Mouse (Mus musculus) mouse trophoblast stem cell (cell line): ENCODE data around the gene Nrxn2.

Experiments used
- in situ Hi-C, 2 experiments: fragments of 300-500 bp; cut with MseI, MboI; formaldehyde crosslinking; loops; 2 replicates in 1 of 2; 3 replicates in 1 of 2; pipeline ENCODE4 v1.15.1; 2025

Gene Nrxn2

DNA sequence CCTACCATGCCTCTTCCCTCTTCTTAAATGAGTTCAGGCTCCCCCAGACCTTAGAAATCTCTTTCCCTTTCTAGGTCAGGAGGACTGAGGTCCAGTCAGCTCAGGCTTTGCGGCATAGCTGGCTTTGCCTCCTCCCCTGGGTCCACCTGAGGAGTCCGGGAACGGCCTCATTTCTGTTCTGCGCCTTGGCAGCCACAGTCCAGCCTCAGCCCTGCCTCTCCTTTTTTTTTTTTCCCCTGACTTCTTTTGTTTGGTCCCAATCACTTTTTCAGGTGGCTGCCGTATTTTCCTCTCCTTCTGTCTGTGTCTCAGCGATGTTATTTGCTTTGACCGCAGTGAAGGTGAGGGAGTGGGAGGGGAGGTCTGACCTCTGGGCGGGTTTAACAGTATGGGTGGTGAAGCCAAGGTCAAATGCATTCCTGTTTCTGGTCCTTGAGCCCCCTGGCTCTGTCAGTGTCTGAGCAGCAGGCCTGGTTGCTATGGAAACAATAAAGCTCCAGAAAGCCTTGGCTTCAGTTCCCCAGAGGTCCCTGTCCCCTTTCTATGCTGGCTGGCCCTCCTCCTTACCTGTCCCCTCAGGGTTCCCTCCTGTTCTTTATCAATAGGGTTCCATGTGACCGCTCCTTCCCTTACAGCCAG is 34.3 kb downstream of the Nrxn2 start:
- in situ Hi-C loops, result no loop called here

DNA sequence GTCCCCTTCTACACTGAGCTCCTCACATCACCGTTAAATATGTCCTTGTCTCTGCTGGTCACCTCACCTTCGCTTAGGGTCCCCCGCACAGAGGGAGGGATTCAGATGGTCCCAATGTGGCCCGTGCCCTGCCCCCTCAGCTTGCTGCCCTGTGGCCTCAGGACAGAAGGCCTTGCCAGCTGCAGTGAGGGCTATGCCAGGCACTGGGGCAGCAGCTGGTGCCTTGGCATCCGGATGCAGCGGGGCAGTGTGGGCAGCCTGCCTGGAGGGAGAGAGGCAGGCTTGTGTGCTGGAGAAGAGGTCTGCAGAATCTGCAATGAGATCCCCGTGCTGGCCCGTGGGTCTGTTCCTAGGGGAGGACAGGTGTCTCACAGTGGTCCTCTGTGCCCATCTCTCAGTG is 34.8 kb downstream of the Nrxn2 start:
- in situ Hi-C loops, result no loop called here

DNA sequence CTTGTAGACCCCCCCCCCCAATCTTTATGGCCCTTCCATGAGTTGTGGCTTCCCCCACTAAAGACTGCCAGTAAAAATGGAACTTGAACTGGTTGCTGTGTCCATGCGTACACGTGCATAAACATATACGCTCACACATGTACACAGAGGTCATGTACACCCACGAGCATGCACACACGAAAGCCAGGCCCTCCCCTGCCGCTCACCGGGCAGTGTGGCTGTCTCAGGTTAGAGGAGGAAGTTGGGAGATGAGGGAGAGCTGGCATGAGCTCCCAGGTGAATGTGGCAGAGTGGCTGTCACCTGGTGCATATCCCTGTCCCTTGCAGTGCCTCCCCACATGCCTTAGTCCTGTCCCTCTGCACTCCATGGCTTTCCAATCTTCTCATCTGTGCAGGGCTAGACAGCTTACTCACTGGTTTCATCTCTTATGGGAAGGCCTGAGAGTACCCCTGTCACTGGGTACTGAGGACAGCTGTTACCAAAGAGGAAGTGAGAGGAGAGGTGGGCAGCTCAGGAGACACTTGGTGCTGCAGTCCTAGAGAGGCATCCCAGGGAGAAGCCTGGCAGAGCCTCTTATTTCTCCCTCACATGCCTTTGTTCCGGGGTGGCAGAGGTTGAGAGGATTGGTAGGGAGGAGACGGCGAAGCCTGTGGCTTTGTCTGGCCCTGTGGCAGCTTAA is 35.6 kb downstream of the Nrxn2 start:
- in situ Hi-C loops, result no loop called here

DNA sequence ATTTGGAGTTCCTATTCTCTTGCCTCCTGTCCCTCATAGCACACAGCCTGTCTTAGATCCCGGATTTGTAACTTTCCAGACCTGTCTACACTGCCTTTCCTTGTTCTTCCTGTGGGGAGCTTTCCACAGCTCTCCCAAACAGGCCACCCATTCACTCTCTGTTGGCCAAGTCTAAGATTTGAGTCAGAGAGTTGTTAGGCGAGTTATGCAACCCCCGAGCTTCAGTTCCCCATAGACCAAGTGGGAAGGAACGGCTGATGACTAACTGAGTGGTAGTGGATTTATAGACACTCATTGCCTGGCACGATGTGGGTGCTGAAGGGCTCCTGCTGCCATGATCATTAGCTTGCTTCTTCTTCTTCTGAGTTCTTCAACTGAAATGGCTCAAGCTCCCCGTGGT is 41.0 kb downstream of the Nrxn2 start:
- in situ Hi-C loops, result no loop called here

DNA sequence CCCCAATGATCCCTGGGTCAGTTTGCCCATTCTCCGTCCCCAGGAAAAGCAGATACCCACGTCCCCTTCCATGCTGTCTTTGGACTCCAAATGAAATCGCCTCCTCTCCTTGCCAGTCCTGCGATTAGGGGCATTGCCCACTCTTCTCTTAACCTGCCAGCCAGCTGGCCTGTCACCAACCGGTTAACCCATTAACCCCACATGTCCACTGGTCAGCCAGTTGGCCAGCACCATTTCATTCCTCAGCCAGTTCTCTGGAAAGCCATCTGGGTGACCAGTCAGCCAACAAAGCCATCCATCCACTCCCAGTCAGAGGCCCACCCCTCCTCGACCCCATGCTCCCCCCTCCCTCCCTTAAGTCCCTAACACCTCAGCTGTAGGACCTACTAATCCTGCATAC is 44.3 kb downstream of the Nrxn2 start:
- in situ Hi-C loops, result no loop called here

DNA sequence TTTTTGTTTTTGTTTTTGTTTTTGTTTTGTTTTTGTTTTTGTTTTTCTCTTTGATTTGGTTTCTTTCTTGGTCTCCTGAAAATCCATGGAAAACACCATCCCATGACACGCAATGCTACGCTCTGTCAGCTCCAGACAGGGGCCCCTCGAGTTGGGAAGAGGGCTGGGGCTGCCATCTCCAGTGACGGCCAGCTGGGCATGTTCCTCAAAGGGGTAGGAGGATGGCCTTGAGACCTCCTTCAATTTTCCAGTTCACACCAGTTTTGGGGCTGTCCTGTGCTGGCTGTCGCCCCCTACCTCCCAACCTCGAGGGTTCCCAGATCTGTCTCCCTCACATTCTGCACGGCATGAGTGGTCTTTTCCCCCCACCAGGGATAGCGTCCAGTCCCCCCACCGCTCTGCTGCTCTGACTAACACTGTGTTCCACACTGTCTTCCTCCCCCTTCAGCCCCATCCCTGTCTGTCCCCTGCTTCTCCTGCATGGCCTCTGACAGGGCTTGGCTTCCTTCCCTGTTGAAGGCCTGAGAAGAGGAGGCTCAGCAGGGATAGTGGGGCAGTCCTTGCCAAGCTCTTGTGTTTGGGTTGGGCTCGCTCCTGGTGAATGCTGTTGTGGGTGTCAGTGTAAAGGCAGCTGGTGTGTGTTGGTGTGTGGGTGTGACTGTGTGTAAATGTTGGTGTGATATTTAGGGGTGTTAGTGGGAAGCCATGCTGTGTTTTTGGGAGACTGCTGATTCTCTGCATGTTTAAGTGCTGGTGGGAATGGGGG is 46.0 kb downstream of the Nrxn2 start:
- in situ Hi-C loops, result no loop called here

DNA sequence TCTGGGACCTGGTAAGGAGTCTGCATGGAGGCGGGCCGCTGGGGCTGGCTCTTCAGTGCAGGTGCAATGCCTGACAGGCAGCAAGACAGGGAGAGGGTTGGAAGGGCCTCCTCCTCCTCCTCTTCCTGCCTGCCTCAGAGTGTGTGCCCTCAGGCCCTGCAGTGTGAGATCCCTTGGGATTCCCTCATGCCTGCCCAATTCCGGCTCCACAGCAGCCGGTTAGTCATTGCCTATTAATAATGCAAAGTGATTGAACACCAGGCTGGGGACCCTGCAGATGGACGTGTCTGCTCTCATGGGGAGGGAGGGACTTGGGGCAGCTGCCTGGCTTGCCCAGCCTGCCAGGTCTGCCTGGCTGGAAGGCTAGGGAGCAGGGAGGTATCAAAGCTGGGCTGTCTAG is 46.6 kb downstream of the Nrxn2 start:
- in situ Hi-C loops, result no loop called here

DNA sequence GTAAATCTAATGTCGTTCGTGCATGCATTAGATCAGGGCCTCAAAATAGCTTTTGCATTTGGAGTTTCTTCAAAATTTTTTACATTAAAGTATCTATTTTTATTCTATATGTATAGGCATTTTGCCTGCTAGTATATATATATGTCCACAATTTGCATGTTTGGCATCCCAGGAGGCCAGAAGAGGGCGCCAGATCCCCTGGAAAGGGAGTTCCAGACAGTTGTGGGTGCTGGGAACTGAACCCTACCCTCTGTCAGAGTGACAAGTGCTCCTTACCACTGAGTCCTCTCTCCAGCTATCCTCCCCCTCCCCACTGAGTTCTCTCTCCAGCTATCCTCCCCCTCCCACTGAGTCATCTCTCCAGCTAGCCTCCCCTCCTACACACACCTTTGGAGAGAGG is 48.4 kb downstream of the Nrxn2 start:
- in situ Hi-C loops, result no loop called here

DNA sequence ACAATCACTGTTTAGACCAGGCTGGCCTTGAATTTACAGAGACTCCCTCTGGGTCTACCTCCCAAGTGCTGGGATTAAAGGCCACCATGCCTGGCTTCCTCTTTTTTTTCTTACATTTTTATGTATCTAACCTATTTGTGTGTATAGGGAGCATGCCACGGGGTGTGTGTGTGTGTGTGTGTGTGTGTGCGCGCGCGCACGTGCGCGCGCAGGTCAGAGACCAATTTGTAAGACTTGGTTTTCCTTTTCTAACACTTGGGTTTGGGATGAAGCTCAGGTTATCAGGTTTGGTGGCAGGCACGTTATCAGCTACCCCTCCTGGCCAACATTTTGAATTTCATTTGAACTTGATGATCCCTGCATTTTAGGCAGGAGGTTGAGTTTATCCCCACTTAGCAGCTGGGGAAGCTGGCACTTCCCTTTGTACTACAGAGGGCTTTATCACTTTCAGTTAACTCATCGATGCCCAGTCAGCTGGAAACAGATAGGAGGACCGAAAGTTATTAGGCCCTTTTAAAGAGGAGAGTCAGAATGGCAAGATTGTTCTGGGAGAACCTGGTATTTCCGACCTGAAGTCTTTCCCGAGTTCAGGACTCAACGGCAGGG is 48.9 kb downstream of the Nrxn2 start:
- in situ Hi-C loops, result no loop called here

DNA sequence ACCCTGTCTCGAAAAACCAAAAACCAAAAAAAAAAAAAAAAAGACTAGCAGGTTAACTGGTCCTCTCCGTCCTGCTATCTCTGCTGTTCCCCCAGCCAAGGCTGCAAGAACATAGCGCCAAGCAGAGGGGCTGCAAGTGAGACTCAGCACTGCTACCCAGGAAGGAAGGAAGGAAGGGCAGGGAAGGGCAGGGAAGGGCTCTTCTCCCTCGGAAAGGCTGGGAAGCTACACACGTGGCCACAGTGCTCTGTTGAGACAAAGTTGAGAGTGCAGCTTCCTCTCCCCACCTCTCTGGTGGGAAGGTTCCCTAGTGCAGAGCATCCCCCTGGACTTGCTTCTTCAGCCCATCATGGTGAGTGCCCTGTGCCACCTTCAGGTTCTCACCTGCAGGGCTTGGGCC is 53.1 kb downstream of the Nrxn2 start:
- in situ Hi-C loops, result no loop called here

DNA sequence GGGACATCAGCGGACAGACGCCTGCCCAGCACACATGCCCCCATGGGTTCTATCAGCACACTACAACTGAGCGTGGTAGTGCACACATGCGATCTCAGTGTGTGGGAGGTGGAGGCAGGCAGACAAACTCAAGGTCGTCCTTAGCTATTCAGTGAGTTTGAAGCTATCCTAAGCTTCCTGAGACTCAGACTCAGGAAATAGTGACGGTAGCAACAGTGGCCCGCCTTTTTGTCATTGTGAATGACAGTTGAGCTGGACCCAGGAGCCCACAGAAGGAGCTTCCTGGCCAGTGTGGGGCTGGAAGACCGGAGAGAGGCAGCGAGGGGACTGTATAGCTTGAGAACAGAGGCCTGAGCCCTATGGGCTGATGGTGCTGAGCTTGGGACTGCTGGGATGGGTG is 54.3 kb downstream of the Nrxn2 start:
- in situ Hi-C loops, result no loop called here

DNA sequence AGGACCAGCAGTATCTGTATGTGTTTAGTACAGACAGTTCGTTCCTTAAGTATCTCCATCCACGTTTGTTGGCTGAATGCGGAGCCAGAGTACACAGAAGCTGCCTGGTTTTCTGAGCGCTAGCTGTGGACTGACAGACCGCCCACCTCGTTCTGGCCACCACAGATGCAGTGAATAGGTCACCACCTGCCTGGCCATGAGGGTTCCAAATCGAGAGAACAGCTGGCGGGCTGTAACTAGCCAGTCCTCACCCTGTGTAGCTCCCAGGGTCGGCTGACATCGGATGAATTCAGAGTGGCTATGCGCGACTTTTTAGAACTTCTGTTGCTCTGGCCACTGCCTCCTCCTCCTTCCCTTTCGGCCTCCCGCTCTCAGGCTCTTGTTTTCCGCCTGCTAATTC is 56.2 kb downstream of the Nrxn2 start:
- in situ Hi-C loops, result no loop called here

DNA sequence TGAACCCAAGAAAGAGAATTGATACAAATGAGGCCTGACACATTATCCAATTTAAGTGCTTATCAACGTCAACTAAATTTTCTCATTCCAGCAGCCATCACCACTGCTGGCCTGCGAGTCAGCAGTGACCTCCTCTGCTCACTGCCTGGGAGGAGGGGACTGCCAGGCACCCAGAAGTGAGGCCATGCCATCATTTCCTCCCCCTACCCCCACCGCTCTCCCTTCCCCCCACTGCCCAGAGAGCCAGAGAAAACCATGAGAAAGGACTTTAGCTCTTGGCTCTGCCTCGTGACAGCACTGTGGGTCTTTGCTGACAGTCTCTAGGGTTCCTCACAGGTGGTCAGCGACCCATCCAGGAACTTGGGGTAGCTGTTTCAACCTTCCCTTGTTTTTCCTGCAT is 56.6 kb downstream of the Nrxn2 start:
- in situ Hi-C loops, result no loop called here

DNA sequence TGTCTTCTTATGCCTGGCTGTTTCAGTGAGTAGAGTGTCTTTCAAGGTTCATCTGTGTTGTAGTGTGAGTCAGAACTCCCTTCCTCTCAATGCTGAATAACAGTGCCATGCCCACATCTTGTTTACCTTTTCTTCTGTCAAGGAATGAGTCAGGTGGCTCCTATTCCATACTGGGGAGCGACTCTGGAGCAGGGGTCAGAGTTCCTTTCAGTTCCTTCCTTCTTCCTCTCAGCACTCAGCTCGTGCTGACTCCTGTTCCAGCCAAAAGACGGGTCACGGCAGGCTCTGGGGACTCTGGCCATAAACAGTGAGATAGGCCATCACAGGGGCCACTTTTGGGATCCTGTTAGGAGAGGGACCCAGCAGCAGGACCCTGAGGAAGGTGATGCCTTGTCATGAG is 58.5 kb downstream of the Nrxn2 start:
- in situ Hi-C loops, result no loop called here

DNA sequence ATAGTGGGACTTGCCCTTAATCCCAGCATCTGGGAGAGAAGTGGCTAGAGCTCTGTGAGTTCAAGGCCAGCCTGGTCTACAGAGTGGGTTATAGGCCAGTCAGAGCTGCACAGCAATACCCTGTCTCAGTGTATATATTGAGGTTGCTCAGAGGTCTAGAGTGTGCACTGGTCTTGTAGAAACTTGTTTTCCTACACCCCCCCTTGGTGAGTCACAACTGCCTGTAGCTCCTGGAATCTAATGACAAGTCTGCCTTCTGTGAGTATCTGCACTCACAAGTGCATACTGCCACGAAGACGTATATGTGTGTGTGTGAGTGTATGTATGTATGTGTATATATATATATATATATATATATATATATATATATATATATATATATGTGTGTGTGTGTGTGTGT is 60.0 kb downstream of the Nrxn2 start:
- in situ Hi-C loops, result no loop called here

DNA sequence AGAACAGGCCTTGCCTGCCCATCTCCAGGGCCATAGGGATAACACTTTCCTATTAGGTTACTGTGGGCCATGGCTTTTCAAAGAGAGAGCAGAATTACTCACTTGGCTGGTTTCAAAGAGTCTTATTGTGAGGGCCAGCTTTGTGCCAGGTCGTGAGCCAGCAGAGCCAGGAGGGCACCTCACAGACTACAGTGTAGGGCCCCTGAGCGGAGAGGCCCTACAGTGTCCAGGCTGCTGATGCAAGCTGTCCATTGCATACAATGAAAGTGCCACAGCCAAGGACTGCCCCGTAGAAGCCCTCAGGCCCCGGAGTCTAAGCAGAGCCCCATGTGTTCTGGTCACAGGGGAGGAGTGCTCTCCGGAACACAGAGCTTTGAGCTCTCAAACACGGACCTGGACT is 64.4 kb downstream of the Nrxn2 start:
- in situ Hi-C loops, result loop anchor here in 1 of 2 experiments (10.0 kb wide), 1 partner anchor 92 kb away; no protein-coding TSS in a partner anchor

DNA sequence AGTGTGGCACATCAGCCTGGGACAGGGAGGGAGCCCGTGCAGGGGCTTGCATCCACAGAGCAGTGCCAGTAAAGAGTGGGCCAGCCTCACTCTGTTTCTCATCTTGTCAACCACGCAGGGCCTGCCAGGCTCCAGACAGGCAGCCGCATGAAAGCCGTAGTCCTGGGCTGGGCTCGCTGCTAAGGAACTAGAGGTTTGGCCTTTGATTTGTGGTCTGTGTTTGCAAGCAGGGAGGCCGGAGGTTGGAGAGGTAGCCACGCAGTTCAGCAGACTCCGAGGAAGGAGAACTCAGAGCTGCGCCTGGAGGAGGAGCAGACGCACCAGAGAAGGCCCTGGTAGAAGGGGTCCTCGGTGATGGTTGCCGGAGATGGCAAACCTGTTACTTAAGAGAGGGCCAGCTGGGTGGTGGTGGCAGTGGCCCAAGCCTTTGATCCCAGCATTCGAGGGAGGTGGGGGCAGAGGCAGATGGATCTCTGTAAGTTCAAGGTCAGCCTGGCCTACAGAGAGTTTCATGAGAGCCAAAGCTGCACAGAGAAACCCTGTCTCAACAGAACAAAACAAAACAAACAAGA is 66.6 kb downstream of the Nrxn2 start:
- in situ Hi-C loops, result loop anchor here in 1 of 2 experiments (10.0 kb wide), 1 partner anchor 90 kb away; no protein-coding TSS in a partner anchor

DNA sequence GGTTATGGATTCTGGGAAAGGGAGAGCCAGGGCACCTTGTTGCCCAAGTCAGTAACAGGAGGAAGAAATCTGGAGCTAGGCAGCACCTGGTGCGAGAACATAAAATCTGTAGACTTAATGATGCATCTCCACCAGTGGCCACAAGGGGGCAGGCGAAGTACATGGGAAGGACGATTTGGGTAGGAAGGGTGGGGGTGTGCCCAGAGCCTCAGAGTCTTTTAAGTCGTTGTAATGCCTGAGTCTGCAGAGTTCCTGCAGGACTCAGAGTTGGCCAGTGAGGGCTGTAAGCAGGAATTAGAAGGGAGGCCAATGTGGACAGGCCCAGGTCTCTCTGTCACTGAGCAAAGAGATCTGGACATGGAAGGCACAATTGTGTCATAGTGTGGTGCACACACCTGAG is 70.5 kb downstream of the Nrxn2 start:
- in situ Hi-C loops, result loop anchor here in 1 of 2 experiments (10.0 kb wide), 1 partner anchor 86 kb away; no protein-coding TSS in a partner anchor

DNA sequence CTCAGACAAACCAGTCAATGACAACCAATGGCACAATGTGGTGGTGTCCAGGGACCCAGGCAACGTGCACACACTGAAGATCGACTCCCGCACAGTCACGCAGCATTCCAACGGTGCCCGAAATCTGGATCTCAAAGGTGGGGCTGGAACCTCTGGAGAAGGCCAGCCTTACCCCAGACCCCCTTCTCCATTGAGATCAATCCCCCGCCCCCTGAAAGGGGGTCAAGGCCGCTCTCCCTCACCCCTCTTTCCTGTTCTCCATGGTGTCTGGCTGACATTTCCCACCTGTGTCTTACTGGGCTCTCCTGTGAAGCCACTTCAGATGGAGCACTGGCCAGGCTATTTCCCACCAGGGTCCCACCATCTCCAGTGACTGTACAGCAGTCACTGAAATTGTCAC is 73.0 kb downstream of the Nrxn2 start:
- in situ Hi-C loops, result no loop called here

DNA sequence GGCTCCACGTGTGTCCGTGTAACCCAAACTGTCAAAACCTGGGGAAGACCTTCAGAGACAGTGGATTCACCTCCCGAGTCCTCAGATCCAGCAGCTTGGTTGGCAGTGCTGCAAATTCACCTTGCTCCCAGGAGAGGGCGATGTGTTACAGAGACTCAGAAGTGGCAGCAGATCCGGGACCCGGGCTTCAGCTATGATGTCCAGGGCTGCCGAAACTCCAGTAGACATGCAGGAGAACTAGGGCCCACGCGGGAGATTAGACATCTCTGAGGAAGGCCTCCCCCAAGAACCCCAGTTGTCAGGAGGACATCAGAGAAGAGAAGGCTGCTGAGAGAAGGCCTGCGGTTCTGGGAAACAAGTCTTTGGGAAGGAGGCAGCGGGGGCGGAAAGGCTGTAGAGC is 73.6 kb downstream of the Nrxn2 start:
- in situ Hi-C loops, result no loop called here

DNA sequence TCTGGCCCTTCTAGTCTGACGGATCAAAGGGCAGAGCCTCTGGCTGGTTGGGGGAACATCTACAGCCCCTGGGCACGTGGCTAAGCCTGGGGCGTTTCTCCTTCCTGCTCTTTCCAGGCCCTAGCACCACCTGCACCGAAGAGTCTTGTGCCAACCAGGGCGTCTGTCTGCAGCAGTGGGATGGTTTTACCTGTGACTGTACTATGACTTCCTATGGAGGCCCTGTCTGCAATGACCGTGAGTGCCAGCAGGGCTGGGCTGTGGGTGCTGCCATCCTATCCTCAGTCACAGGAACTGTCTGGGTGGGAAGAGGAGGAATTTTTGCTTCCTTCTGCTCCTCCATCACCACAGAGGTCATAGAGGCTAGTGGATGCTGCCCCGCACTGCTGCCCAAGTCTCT is 74.7 kb downstream of the Nrxn2 start:
- in situ Hi-C loops, result no loop called here

DNA sequence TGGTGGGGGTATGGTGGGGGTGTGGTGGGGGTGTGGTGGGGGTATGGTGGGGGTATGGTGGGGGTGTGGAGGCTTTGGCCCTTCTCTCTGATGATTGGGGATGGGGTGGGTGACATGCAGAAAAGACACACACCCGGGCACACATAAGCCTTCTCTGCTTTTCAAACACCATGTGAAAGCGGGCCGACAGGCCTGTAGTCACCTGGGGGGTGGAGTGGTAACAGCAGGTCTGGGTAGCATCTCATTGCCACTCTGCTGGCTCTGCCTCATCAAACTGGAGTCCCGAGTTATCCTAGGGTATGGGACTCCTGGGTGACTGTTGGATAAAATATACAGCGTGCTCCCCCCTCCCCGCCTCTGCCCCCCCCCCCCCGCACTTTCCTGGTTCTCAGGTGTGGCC is 75.5 kb downstream of the Nrxn2 start:
- in situ Hi-C loops, result no loop called here
